Mouse (Mus musculus) Muller cell, postnatal 12 days (primary cell): Measurements from ENCODE around the gene Gramd4.
"Not testable (repeated sequence)": the region's sequence is repeated elsewhere in the genome, so short reads cannot be mapped to it uniquely, and the experiment has no call there.

ENCODE experiments used
- DNase-seq: peaks from one replicate; pipeline ENCODE4 v3.0.0-alpha.2; 2015; ENCODE audit errors: inconsistent ontology term

Gramd4 gene

DNA sequence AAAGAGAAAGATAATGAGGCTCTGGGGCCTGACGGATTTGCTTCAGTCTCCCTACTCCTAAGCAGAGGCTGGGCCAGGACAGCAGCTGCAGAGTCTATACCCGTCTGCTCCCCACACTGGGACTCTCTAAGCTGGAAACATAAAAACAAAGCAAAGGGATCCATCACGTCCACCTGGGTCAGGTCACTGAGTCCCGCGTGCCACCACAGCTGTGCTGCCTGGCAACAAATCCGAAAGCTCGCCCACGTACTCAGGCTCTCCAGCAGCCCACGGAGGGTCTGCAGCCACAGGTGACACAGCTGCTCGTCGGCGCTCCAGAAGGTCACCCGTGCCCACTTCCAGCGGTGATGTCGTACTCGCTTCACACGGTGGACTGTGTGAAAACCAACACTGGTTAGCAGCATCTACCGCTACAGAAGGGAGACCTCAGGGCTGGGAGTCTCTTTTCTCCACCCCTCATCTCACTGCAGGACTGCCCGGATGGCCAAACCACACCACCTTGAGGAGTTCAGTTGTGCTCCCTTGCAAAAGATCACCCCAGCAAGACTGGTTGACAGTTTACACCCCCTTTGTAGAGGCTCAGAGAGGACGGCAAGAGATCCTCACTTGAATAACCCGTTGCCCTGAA is 107.3 kb downstream of the Gramd4 start:
- DNase-seq: no peak

DNA sequence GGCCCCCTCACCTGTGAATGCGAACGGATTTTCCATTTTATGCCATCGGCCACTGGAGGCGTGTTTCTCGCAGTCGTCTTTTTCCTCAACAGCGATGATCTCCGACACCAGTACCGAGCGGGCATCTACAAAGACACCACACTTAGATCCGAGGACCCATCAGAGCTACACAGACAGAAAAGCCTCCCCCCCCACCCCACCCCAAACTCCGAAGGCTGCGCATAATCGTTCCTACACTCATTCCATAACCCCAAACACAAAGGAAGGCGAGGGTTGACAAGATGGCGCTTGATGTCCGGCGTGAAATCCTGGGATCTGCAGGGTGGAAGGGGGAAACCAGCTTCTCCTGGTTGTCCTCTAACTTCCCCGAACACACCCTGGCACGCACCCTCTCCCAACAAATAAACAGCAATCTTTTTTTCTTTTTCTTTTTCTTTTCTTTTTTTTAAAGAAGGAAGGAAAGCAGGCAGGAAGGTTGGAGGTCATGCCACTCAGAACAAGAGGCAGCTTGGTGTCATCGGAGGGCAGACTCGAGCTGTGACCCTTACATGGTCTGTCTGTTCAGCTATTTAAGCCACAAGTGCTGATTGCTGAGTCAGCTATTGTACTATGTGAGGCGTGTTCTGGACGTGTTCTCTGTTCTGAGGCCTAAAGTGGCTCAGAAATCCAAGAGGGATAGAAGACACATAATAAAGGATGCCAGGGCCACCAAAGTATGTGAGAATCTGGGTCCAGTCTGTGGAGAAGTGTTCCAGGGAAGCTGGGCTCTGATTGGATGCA is 108.5 kb downstream of the Gramd4 start:
- no peak for DNase-seq

DNA sequence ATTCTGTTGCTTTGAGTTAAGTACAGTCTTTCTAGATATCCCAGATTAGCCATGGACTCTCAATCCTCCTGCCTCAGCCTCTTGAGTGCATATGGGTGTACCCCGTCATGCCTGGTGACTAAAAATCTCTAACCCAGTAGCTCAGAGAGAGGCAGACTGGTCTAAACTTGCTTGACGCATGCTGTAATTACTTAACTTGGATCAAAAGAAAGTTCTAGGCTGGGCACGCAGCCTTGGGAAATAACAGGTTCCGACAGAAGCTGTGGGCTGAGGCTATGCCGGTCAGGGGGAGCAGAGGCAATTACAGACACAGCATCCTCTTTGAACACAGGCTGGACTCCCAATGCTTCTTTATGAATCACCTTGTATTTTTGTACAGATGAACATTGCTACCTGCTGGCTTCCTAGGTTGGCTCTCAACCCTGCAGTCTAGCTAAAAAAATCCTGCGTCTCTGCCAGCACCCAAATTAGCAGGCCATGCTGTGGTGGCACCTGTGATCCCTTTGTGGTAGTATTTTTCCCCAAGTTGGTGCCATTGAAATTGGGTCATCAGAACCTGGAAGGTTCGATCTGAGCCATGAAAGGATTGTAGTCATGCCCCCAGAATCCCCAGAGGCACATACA is 109.6 kb downstream of the Gramd4 start:
- DNase-seq: no peak

DNA sequence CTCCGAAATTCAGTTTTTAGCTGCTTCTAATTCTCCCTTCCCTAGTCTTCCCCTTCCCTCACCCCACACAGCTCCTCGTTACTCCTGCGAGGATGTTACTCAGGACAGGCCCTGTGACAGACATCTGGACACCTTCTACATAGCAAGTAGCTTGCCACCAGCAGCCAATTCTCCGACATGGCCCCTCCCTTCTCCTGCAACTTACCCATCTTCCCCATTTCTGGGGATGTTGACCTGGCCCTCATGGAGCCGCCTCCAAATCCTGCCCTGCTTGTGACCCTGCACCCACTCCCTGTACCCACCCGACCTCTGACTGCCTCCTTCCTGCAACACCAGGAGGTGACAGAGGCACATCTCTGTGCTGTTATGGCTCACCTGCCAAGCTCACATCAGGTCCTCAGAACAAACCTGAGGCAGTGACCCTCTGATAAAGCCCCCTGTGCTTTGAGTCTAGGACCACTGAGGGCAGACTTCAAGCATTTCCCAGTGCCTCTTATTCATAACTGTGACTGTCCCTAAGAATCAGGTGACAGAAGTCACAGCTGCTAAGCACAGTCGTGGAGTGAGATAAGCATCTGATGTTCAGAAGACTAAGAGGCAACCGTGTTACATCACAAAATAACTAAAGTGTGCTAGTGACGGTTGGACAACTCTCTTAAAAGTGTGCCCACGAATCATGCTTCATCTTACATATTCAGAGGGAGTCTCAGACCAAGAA is 110.5 kb downstream of the Gramd4 start:
- no peak for DNase-seq

- peak; percentile 82 for DNase-seq
Observed at GRCm38 (mm10) chr15:86168505-86168867, 111.0 kb downstream of the Gramd4 start.

DNA sequence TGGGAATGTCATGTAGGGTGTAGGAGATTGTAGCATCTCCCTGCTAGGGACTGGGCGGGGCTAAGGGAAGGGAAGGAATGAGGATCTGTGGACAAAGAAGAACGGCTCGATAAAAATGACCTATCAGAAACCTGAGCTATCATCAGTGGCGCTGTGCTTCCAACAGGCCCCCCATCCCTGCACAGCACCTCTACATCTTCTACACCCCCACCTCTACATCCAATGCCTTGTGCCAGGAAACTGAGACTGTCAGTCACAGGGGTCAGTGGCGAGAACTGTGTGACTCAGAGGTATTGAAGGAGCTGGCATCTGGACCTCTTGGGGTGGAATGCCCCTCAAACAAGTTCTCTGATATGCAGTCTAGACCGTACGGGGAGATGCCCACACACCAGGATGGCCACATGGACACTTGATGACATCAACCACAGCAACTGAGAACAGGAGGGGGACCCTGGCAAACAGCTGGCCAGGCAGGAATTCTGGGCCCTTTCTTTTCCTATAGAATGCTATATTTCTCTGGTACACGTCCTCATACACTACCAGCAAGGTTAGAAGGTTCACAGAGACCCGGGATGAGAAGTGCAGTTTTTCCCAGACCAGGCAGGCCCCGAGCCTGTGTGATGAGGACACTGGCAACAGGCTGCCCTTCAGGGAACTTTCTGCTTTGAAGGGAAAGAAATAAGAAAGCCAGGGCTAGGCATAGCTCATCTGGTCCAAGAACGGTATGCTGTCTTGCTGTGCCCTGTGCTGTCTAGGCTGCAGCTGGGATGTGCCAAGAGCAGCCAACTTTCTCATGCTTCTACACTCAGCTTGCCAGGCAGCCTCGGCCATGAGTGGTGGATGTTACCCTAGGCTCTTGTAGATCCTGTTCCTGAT is 111.7 kb downstream of the Gramd4 start:
- peak; percentile 63 for DNase-seq

GRCm38 (mm10) chr15:86169817-86170110 is 112.3 kb downstream of the Gramd4 start:
- DNase-seq: peak; percentile 82

DNA sequence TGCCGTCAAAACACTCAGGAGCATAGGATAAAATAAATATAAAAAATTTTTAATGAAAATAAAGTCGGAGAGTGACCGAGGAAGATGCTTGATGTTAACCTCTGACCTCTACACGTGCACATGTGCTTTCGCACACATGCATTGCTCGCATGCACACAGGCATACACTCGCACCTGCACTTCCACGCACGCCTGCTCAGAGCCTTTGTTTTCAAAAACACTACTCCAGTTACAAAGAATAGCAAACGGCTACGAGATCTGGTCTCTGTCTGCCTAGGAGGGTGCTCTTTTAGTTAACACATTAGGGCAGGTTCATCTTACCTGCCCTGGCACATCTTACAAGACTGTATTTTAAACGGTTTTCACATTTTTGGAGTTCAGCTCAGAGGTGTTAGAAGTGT is 113.8 kb downstream of the Gramd4 start:
- no peak for DNase-seq

DNA sequence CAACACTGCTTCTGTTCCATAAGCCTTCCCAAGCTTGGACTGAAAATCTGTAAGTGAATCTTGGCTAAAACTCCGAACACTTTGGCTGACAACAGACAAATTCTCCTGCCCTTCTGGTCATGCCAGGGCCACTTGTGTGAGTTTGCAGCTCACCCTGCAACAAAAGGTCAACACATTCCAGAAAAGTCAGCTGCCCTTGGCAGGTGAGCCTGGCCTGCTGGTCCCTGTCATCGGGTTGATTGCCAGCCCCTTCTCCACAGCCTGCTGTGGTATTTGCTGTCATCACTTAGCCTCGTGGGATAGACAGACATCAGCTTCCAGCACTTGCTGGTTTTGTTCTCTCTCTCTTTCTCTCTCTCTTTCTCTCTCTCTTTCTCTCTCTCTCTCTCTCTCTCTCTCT is 114.6 kb downstream of the Gramd4 start:
- DNase-seq: peak; percentile 59

GRCm38 (mm10) chr15:86172526-86172925 is 115.0 kb downstream of the Gramd4 start:
- no peak for DNase-seq

DNA sequence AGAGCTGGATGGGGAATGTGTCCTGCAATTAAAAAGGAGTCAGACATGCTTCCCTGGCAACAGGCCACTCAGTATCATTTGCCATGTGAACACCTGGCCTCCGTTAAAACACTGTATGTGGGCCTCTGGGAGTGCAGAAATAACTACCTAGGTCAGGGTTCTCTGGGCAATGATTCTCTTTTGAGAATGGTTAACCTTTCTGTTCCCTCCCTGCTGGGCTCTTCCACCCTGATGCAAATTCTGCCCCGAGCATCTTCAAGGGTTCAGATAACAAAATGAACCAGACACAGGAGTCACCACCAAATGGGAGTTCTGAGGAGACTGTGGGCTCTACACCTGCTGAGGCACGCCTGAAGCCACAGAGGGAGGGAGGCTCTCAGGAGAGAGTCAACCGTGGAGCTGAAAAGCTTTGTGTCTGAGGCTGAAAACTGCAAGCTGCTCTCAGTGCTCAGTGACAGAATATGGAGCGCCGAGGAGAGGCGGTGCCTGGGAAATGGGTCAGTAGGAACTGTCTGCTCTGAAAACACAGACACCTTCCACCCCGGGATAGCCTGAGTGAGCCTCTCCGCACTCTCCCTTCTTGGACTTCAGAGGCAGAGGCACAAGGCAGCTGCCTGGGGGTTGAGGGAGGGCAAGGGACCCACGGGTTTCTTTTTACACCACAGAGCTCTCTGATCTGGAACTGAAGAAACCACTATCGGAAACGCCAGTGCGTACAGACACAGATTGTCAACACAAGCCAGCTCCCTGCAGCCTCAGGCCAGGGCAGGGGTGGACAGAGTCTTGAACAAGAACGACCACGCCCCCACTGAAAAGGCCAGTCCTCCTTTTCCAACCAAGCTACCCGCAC is 115.9 kb downstream of the Gramd4 start:
- peak; percentile 38 for DNase-seq

DNA sequence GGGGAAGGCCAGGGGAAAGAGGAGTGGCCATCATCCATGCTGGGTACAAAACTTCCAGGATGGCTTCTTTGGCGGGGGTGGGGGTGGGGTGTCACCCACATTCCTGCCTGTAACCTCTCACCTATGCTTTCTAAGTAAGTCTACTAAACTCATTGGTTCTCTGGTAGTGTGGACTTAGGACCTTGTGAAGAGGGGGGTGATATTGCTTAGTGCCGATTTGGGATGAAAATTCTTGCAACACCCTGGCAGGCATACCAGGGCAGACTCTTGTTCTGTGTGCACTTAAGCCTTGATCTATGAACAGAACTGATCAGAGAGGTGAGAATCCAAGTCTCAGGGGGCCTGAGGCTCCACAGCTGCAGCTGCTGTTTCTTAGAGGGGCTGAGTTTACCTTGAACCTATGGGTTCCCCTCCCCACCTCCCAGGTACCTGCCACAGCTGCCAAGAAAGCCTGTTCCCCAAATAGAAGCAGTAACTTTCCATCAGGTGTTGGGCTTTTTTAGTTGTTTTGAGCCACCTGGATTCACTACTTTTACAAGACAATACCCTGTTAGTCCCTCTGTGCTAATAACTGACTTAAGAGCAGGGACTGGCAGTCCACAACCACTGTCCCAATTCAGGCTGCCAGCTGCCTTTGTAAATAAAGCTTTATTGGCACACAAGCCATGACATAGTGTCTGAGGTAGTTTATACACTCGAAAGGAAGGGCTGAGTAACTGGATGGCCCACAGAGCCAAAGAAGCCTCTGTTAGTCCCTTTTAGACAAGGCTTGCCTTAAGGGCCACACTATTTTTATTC is 118.0 kb downstream of the Gramd4 start:
- no peak for DNase-seq

DNA sequence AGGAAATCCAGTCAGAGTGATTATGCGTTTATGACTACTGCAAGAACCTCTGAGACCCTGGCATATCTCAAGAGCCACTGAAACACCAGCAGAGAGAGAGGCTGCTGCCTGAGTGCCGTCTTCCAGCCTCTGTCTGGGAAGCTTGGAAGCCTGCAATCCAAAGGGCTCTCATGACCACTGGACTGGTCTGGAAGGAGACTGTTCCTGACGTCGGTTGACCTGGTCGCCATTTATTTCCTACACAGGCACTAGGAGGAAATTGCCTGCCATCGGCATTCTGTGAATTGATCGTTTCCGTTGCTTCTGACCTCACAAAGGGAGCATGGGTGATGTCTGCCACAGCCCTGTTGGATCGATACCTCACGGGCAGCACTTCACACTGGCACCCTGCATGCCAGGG is 118.7 kb downstream of the Gramd4 start:
- no peak for DNase-seq

- DNase-seq: no peak
Observed at GRCm38 (mm10) chr15:86176771-86177702, 119.5 kb downstream of the Gramd4 start.

DNA sequence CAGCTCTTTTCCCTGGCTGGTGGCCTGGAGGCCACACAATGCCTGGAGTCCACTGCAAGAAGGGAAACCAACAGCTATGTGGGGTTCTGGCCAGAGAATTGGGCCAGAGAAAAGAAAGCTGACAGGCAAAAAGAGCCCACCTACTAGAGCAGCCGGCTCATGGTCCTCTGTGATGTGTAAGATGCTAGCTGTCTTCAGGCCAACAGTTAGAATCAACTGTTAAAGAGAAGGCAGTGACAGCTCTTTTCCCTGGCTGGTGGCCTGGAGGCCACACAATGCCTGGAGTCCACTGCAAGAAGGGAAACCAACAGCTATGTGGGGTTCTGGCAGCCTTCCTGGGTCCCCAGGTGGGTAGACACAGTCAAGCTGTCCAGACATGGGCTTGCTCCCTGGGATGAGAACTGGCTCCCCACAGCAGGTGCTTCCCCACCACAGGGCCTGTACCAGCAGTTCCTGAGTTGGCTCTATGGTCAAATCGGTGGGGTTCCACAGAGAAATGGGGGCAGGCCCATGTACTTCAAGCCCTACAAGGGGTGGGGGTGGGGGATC is 120.3 kb downstream of the Gramd4 start:
- peak; percentile 80 for DNase-seq

DNA sequence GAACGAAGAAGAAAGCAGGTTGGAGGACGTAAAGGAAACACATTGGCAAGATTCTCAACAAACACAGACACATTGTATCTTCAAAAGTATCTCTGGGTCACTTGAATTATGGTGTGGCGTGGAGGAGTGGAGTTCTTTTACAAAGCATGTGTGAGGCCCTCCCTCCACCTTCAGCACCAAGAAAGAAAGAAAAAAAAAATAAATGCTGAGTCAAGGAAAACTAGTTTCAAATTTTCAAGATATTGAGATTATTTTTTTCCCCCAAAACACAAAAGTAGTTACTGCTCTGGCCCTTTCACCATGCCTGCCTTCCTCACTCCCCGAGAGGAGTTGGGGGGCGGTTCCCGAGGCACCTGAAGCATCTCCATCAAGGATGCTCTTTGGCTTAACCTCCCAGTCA is 121.1 kb downstream of the Gramd4 start:
- no peak for DNase-seq

- no peak for DNase-seq
Observed at GRCm38 (mm10) chr15:86180427-86180826, 122.9 kb downstream of the Gramd4 start.

- not testable (repeated sequence) for DNase-seq
Observed at GRCm38 (mm10) chr15:86181321-86181720, 123.8 kb downstream of the Gramd4 start.
